Mouse (Mus musculus) lung, embryonic 14.5 days (tissue): ENCODE data around the gene Foxn2. TPM values are rescaled to one million over a fixed set of nuclear protein-coding genes. Genes with fewer than 3 reads are reported as not detected.
"Not testable (repeated sequence)": the region's sequence is repeated elsewhere in the genome, so short reads cannot be mapped to it uniquely, and the experiment has no call there.

Source experiments
- ATAC-seq: fragments of 200-750 bp; cut with Nextera tagmentation; 2 replicates; pipeline ENCODE4 v1.8.0; 2017; ENCODE audit warnings: mild to moderate bottlenecking, moderate TSS enrichment, moderate library complexity; ENCODE audit not compliant: insufficient read depth
- DNase-seq: peaks from one replicate; pipeline ENCODE4 v3.0.0-alpha.2; 2015
- H3K27ac ChIP-seq: fragments of 300-500 bp; sonication (generic); 2 replicates; pipeline ENCODE4 v1.5.1; 2014; ENCODE audit warnings: low read depth, mild to moderate bottlenecking, moderate library complexity
- H3K27me3 ChIP-seq: fragments of 300-500 bp; sonication (generic); 2 replicates; pipeline ENCODE4 v1.6.1; 2014; ENCODE audit warnings: low read length, control low read depth; ENCODE audit not compliant: insufficient read depth
- H3K36me3 ChIP-seq: fragments of 300-500 bp; sonication (generic); 2 replicates; pipeline ENCODE4 v1.6.1; 2014; ENCODE audit warnings: control low read depth; ENCODE audit not compliant: insufficient read depth
- H3K4me1 ChIP-seq: fragments of 300-500 bp; sonication (generic); 2 replicates; pipeline ENCODE4 v1.6.1; 2014; ENCODE audit warnings: antibody characterized with exemption, control low read depth; ENCODE audit not compliant: insufficient read depth
- H3K4me2 ChIP-seq: fragments of 300-500 bp; sonication (generic); 2 replicates; pipeline ENCODE4 v1.6.1; 2014; ENCODE audit warnings: mild to moderate bottlenecking
- H3K4me3 ChIP-seq: fragments of 300-500 bp; sonication (generic); 2 replicates; pipeline ENCODE4 v1.5.1; 2014; ENCODE audit warnings: low read depth, low read length
- H3K9ac ChIP-seq: fragments of 300-500 bp; sonication (generic); 2 replicates; pipeline ENCODE4 v1.6.1; 2014
- H3K9me3 ChIP-seq: fragments of 300-500 bp; sonication (generic); 2 replicates; pipeline ENCODE4 v1.6.1; 2016; ENCODE audit warnings: low read depth, low read length, control low read depth
- CTCF ChIP-seq: IDR thresholded peaks from 2 replicates; pipeline ENCODE4 v1.5.1; 2016; ENCODE audit warnings: antibody characterized with exemption, low read depth
- WGBS: fragments of 180-500 bp; shearing (Covaris S2); extraction: QIAGEN DNeasy Blood & Tissue Kit; methylation state at CpG from one replicate; pipeline ENCODE4 v1.1.7; 2014; 5-methylcytosine and 5-hydroxymethylcytosine counted together
- polyA plus RNA-seq: library from polyadenylated mRNA; unstranded; fragments of >200 nt; fragmentation: Nextera tagmentation; extraction: Ambion mirVana; gene quantifications from 2 replicates; pipeline ENCODE4 v1.2.1, GENCODE M21; 2014

Foxn2 gene
- polyA plus RNA-seq, 1 experiment from 2014 or later = 15.3 TPM

DNA sequence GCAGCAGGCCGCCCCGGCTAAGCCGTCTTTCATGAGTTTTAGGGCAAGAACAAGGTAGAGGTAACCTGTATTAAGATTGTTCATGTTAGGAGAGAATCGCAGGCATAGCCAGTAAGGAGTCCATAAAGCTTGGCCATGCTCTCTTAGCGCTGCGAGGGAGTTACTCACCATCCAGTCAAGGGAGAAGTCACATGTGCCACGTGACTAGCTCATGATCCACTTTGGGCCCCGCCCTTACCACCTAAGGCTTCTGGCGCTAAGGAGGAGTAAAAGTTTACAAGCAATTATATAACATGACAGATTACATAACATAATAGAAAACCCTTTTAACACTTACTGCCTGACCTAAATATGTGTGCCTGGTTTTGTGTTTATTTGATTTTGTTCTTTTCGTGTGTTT is 8.5 kb upstream of the Foxn2 start:
- DNase-seq (no peak), ATAC-seq (no peak)
- no peak for TF ChIP-seq CTCF
- WGBS = 71% methylated on average over 10 of the region's 10 CpGs
- Histone ChIP-seq H3K4me2 (no peak overlapping the region), H3K9ac (no peak overlapping the region), H3K27me3 (no peaks in the 10 kb centered on the region), H3K4me3 (no peak overlapping the region), H3K4me1 (no peaks in the 10 kb centered on the region), H3K9me3 (no peaks in the 10 kb centered on the region), H3K27ac (no peak overlapping the region), H3K36me3 (no peaks in the 10 kb centered on the region)

GRCm38 (mm10) chr17:88435322-88435721 is 5.2 kb upstream of the Foxn2 start:
- WGBS = 60% methylated on average over 10 of the region's 10 CpGs
- no peak overlapping the region for H3K27ac ChIP-seq
- ATAC-seq (no peak), DNase-seq (no peak)
- H3K4me1 ChIP-seq = no peaks in the 10 kb centered on the region
- H3K36me3 ChIP-seq = no peaks in the 10 kb centered on the region
- no peaks in the 10 kb centered on the region; the same call in 1 of the 2 replicates for H3K9me3 ChIP-seq
- no peak overlapping the region for H3K4me3 ChIP-seq
- no peak overlapping the region for H3K4me2 ChIP-seq
- no peak for TF ChIP-seq CTCF
- H3K27me3 ChIP-seq = no peaks in the 10 kb centered on the region
- H3K9ac ChIP-seq = no peak overlapping the region

GRCm38 (mm10) chr17:88436284-88436683 is 4.2 kb upstream of the Foxn2 start:
- Histone ChIP-seq H3K36me3 (no peaks in the 10 kb centered on the region), H3K27me3 (no peaks in the 10 kb centered on the region), H3K4me3 (no peak overlapping the region), H3K9me3 (no peaks in the 10 kb centered on the region; the same call in 1 of the 2 replicates), H3K9ac (no peak overlapping the region), H3K4me1 (no peaks in the 10 kb centered on the region), H3K4me2 (no peak overlapping the region), H3K27ac (no peak overlapping the region)
- ATAC-seq = no peak
- no peak for DNase-seq
- 88% methylated on average over 4 of the region's 4 CpGs for whole genome bisulfite sequencing
- no peak for TF ChIP-seq CTCF

GRCm38 (mm10) chr17:88436749-88437148 is 3.8 kb upstream of the Foxn2 start:
- not testable (repeated sequence) for H3K9me3 ChIP-seq, H3K9ac ChIP-seq, DNase-seq, H3K27ac ChIP-seq, H3K36me3 ChIP-seq, H3K27me3 ChIP-seq, H3K4me2 ChIP-seq, H3K4me3 ChIP-seq, H3K4me1 ChIP-seq, ATAC-seq
- 92% methylated on average over 5 of the region's 5 CpGs for WGBS

DNA sequence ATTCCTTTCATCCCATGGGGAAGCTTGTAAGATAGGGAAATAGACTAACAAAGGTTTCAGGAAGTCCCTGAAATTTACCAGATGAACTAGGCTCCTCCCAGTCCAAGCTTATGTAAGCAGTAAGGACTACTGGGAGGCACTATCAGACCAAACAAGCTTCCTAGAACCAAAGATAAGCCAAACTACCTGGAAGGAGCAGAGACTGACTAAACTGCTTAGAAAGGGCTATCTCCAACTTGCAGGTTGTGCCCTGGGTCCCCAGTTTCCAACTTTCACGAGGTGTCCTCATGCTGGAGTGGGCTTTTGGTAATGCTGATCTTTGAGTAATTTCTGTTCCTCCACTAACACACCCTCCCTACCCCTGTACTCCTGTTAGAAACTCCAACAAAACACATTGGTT is 3.1 kb upstream of the Foxn2 start:
- TF ChIP-seq CTCF = no peak
- Histone ChIP-seq H3K9ac (no peak overlapping the region), H3K4me1 (no peaks in the 10 kb centered on the region), H3K4me3 (no peak overlapping the region), H3K27ac (no peak overlapping the region), H3K27me3 (no peaks in the 10 kb centered on the region), H3K4me2 (no peak overlapping the region), H3K9me3 (no peaks in the 10 kb centered on the region; the same call in 1 of the 2 replicates), H3K36me3 (no peaks in the 10 kb centered on the region)
- WGBS = 88% methylated on average over 1 of the region's 1 CpGs
- no peak for ATAC-seq
- no peak for DNase-seq

GRCm38 (mm10) chr17:88439536-88440050 is 918 bp upstream of the Foxn2 start:
- ATAC-seq (no peak), DNase-seq (peak; percentile 30)
- Histone ChIP-seq H3K27ac (peak overlapping the region; percentile 93), H3K4me2 (peak overlapping the region; percentile 64), H3K9me3 (no peaks in the 10 kb centered on the region; the same call in 1 of the 2 replicates), H3K4me1 (no peaks in the 10 kb centered on the region), H3K36me3 (no peaks in the 10 kb centered on the region), H3K9ac (peak overlapping the region; percentile 89), H3K4me3 (peak overlapping the region; percentile 97), H3K27me3 (no peaks in the 10 kb centered on the region)
- TF ChIP-seq CTCF = no peak
- WGBS = 76% methylated on average over 12 of the region's 12 CpGs

DNA sequence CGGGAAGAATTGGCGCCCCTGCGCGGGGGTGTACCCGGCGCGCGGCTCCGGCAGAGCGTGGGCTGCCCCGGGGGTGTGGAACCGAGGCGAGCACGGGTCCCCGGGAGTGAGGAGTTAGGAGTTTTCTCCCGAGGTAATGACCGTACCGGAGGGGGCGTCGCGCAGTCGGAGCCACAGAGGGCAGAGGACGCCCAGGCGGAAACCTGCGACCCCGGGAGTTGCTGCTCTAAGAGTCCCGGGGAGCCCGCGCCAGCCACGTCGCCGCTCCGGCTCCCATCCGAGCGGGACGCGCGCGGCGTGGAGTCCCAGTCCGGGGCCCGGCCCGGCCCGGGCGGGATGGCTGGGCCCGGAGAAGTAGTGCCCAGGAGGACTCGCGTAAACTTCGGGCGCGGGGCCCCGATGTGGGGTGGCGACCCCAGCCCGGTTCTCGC is 505 bp downstream of the Foxn2 start:
- H3K4me2 ChIP-seq = peak overlapping the region; percentile 64
- WGBS = under 1% methylated on average over 53 of the region's 55 CpGs
- H3K4me3 ChIP-seq = peak overlapping the region; percentile 97
- no peaks in the 10 kb centered on the region for H3K4me1 ChIP-seq
- H3K27me3 ChIP-seq = no peaks in the 10 kb centered on the region
- H3K9ac ChIP-seq = peak overlapping the region; percentile 89
- DNase-seq (peak; percentile 57), ATAC-seq (peak; percentile 61)
- peak overlapping the region; percentile 93 for H3K27ac ChIP-seq
- no peak for TF ChIP-seq CTCF
- H3K9me3 ChIP-seq = no peaks in the 10 kb centered on the region; the same call in 1 of the 2 replicates
- no peaks in the 10 kb centered on the region for H3K36me3 ChIP-seq
